Mouse (Mus musculus) layer of hippocampus, postnatal 10 days (tissue): Measurements from ENCODE around the gene Ifrd2. TPM values are rescaled to one million over a fixed set of nuclear protein-coding genes. Genes with fewer than 3 reads are reported as not detected.
"Not testable (repeated sequence)": the region's sequence is repeated elsewhere in the genome, so short reads cannot be mapped to it uniquely, and the experiment has no call there.

Experiments
- DNase-seq, 2 experiments: peaks; one replicate each; pipeline ENCODE4 v3.0.0; 2021; ENCODE audit warnings: low spot score in 2 of 2
- total RNA-seq, 2 experiments: library from RNA; stranded (reverse); gene quantifications; 2 replicates each; pipeline ENCODE4 v1.2.3; 2021

Gene Ifrd2
- total RNA-seq, 2 experiments from 2014 or later: 13.2 to 14.1 TPM

- no peak for DNase-seq
Observed at GRCm38 (mm10) chr9:107551890-107552355, 35.5 kb upstream of the Ifrd2 start.

GRCm38 (mm10) chr9:107552690-107553393, 34.6 kb upstream of the Ifrd2 start:
- no peak for DNase-seq

- DNase-seq: peak in 1 of 2 experiments; percentile 51
Observed at GRCm38 (mm10) chr9:107553541-107554318, 33.7 kb upstream of the Ifrd2 start.

GRCm38 (mm10) chr9:107554319-107554825, 33.1 kb upstream of the Ifrd2 start:
- peak; percentile 86 to 90 for DNase-seq

GRCm38 (mm10) chr9:107555031-107555457, 32.4 kb upstream of the Ifrd2 start:
- DNase-seq: peak in 1 of 2 experiments; percentile 36

GRCm38 (mm10) chr9:107555701-107556100, 31.7 kb upstream of the Ifrd2 start:
- no peak for DNase-seq

- no peak for DNase-seq
Observed at GRCm38 (mm10) chr9:107556346-107556745, 31.1 kb upstream of the Ifrd2 start.

GRCm38 (mm10) chr9:107563029-107563581, 24.3 kb upstream of the Ifrd2 start, which contains the start of gene Tusc2:
Gene Tusc2 (plus strand): TSS chr9:107563255.
- DNase-seq: peak; percentile 89 to 92

GRCm38 (mm10) chr9:107565556-107565955, 21.9 kb upstream of the Ifrd2 start:
- DNase-seq: not testable (repeated sequence)

GRCm38 (mm10) chr9:107566041-107566709, 21.3 kb upstream of the Ifrd2 start:
- DNase-seq: peak; percentile 78 to 84

- DNase-seq: no peak
Observed at GRCm38 (mm10) chr9:107566855-107567254, 20.6 kb upstream of the Ifrd2 start.

- no peak for DNase-seq
Observed at GRCm38 (mm10) chr9:107567702-107568319, 19.6 kb upstream of the Ifrd2 start, which contains the start of gene Hyal2. Gene Hyal2 (plus strand): TSS chr9:107567945.

- peak; percentile 81 to 86 for DNase-seq
Observed at GRCm38 (mm10) chr9:107568331-107569261, 18.8 kb upstream of the Ifrd2 start.

- no peak for DNase-seq
Observed at GRCm38 (mm10) chr9:107569270-107569669, 18.2 kb upstream of the Ifrd2 start.

GRCm38 (mm10) chr9:107570016-107570415, 17.4 kb upstream of the Ifrd2 start:
- no peak for DNase-seq

- DNase-seq: no peak
Observed at GRCm38 (mm10) chr9:107570845-107571244, 16.6 kb upstream of the Ifrd2 start.

GRCm38 (mm10) chr9:107571534-107572326, 15.7 kb upstream of the Ifrd2 start:
- no peak for DNase-seq

- no peak for DNase-seq
Observed at GRCm38 (mm10) chr9:107572327-107572662, 15.1 kb upstream of the Ifrd2 start.

- not testable (repeated sequence) for DNase-seq
Observed at GRCm38 (mm10) chr9:107573774-107574173, 13.7 kb upstream of the Ifrd2 start.
